ENCODE assay signal across 16 mouse cellular contexts in genomic region chr4:148818161-148818560, GRCm38 (mm10).
"Had no signal": no experiment of that assay in that cellular context is flagged by ENCODE, and none has a peak within 500 bp of the region (broad histone marks: within the 10 kb centered on the region; RNA-seq: fewer than 3 reads in every experiment).

No protein-coding gene starts in this region.

- DNase-seq: kidney, postnatal 36 days; layer of hippocampus, adult 9-11 months; liver; liver, embryonic 13.5 days; liver, postnatal 0 days; lung, postnatal 14 days; thymus, postnatal 36 days had no signal

- H3K27ac ChIP-seq: kidney, postnatal 0 days; limb, embryonic 12.5 days; liver, embryonic 13.5 days; lung, embryonic 15.5 days; macrophage; midbrain, embryonic 12.5 days; neural tube, embryonic 15.5 days; stomach, embryonic 15.5 days had no signal

- H3K36me3 ChIP-seq: limb, embryonic 12.5 days; liver, embryonic 13.5 days; lung, embryonic 15.5 days; midbrain, embryonic 12.5 days; neural tube, embryonic 15.5 days; stomach, embryonic 15.5 days had no signal

- H3K4me1 ChIP-seq: liver, embryonic 13.5 days; megakaryocyte, embryonic 14.5 days had no signal

- H3K4me3 ChIP-seq: limb, embryonic 12.5 days; liver, embryonic 13.5 days; lung, embryonic 15.5 days; megakaryocyte, embryonic 14.5 days; midbrain, embryonic 12.5 days; neural tube, embryonic 15.5 days; stomach, embryonic 15.5 days had no signal

- H3K9me3 ChIP-seq: liver, embryonic 13.5 days; lung, embryonic 15.5 days; megakaryocyte, embryonic 14.5 days; neural tube, embryonic 15.5 days; stomach, embryonic 15.5 days had no signal

- ATAC-seq: liver, postnatal 0 days; midbrain, embryonic 16.5 days had no signal

- H3K9ac ChIP-seq: limb, embryonic 12.5 days; liver, embryonic 13.5 days; liver, postnatal 0 days; lung, embryonic 15.5 days; midbrain, embryonic 12.5 days; neural tube, embryonic 15.5 days; stomach, embryonic 15.5 days had no signal

- H3K4me2 ChIP-seq: limb, embryonic 12.5 days; liver, embryonic 13.5 days; lung, embryonic 15.5 days; midbrain, embryonic 12.5 days; neural tube, embryonic 15.5 days; stomach, embryonic 15.5 days had no signal
